Mouse (Mus musculus) stomach, embryonic 14.5 days (tissue): ENCODE measurements around the gene Olfr1251. TPM values are rescaled to one million over a fixed set of nuclear protein-coding genes. Genes with fewer than 3 reads are reported as not detected.
"Not testable (repeated sequence)": the region's sequence is repeated elsewhere in the genome, so short reads cannot be mapped to it uniquely, and the experiment has no call there.

Source experiments
- ATAC-seq: fragments of 200-750 bp; cut with Nextera tagmentation; 2 replicates; pipeline ENCODE4 v1.8.0; 2017; ENCODE audit warnings: low read depth, moderate TSS enrichment; ENCODE audit not compliant: insufficient number of reproducible peaks, insufficient read depth, low FRiP score
- H3K27ac ChIP-seq: fragments of 300-500 bp; sonication (generic); 2 replicates; pipeline ENCODE4 v1.5.1; 2014; ENCODE audit warnings: mild to moderate bottlenecking, low read length, moderate library complexity, mixed read lengths
- H3K27me3 ChIP-seq: fragments of 300-500 bp; sonication (generic); 2 replicates; pipeline ENCODE4 v1.6.1; 2014; ENCODE audit warnings: low read length, control low read depth, mixed read lengths; ENCODE audit not compliant: control insufficient read depth, insufficient read depth
- H3K36me3 ChIP-seq: fragments of 300-500 bp; sonication (generic); 2 replicates; pipeline ENCODE4 v1.6.1; 2014; ENCODE audit warnings: mild to moderate bottlenecking, control low read depth, low read length, moderate library complexity, mixed read lengths; ENCODE audit not compliant: control insufficient read depth, insufficient read depth
- H3K4me1 ChIP-seq: fragments of 300-500 bp; sonication (generic); 2 replicates; pipeline ENCODE4 v1.6.1; 2014; ENCODE audit warnings: low read length, control low read depth, mixed read lengths; ENCODE audit not compliant: control insufficient read depth, insufficient read depth
- H3K4me2 ChIP-seq: fragments of 300-500 bp; sonication (generic); replicated peaks from 2 replicates; pipeline ENCODE4 v1.6.1; 2014; ENCODE audit warnings: low read depth, low read length, control low read depth
- H3K4me3 ChIP-seq: fragments of 300-500 bp; sonication (generic); 2 replicates; pipeline ENCODE4 v1.5.1; 2014; ENCODE audit warnings: low read depth, low read length, control low read depth
- H3K9ac ChIP-seq: fragments of 300-500 bp; sonication (generic); replicated peaks from 2 replicates; pipeline ENCODE4 v1.6.1; 2014; ENCODE audit warnings: low read depth, mild to moderate bottlenecking, control low read depth, low read length, moderate library complexity, mixed read lengths
- H3K9me3 ChIP-seq: fragments of 300-500 bp; sonication (generic); 2 replicates; pipeline ENCODE4 v1.6.1; 2016; ENCODE audit warnings: low read depth, low read length, control low read depth; ENCODE audit not compliant: control insufficient read depth
- WGBS: fragments of 180-500 bp; shearing (Covaris S2); extraction: QIAGEN DNeasy Blood & Tissue Kit; methylation state at CpG from one replicate; pipeline ENCODE4 v1.1.7; 2014; 5-methylcytosine and 5-hydroxymethylcytosine counted together
- polyA plus RNA-seq: library from polyadenylated mRNA; unstranded; fragments of >200 nt; fragmentation: Nextera tagmentation; extraction: Ambion mirVana; gene quantifications from 2 replicates; pipeline ENCODE4 v1.2.1, GENCODE M21; 2014

Olfr1251 gene
- polyA plus RNA-seq = not detected in 2 replicates

GRCm38 (mm10) chr2:89671836-89672235 is at the start of gene Olfr1251:
Gene Olfr1251 (minus strand): TSS chr2:89671936.
- H3K27me3 ChIP-seq = no peaks in the 10 kb centered on the region
- no peaks in the 10 kb centered on the region for H3K4me1 ChIP-seq
- no peak within 1 kb of the TSS for H3K4me3 ChIP-seq
- no peaks in the 10 kb centered on the region for H3K36me3 ChIP-seq
- ATAC-seq = no peak
- no peak within 1 kb of the TSS for H3K9ac ChIP-seq
- no peak within 1 kb of the TSS for H3K4me2 ChIP-seq
- no peaks in the 10 kb centered on the region for H3K9me3 ChIP-seq
- no peak within 1 kb of the TSS for H3K27ac ChIP-seq

GRCm38 (mm10) chr2:89691980-89692379 is 20.2 kb upstream of the Olfr1251 start:
- H3K4me1 ChIP-seq = no peaks in the 10 kb centered on the region
- no peak overlapping the region for H3K27ac ChIP-seq
- H3K36me3 ChIP-seq = no peaks in the 10 kb centered on the region
- no peak overlapping the region for H3K4me3 ChIP-seq
- no peak overlapping the region for H3K4me2 ChIP-seq
- no peaks in the 10 kb centered on the region for H3K27me3 ChIP-seq
- 0 out of 2 replicates have a peak, but pooled peaks have one; percentile 33 for ATAC-seq
- no peaks in the 10 kb centered on the region for H3K9me3 ChIP-seq
- H3K9ac ChIP-seq = no peak overlapping the region
- WGBS = 78% methylated on average over 6 of the region's 6 CpGs

GRCm38 (mm10) chr2:89661367-89661766 is 10.4 kb downstream of the Olfr1251 start, which contains the start of gene Olfr1250:
Gene Olfr1250 (minus strand): TSS chr2:89661467.
- no peak within 1 kb of the TSS for H3K4me3 ChIP-seq
- no peak within 1 kb of the TSS for H3K4me2 ChIP-seq
- no peaks in the 10 kb centered on the region for H3K27me3 ChIP-seq
- H3K9ac ChIP-seq = no peak within 1 kb of the TSS
- no peaks in the 10 kb centered on the region for H3K4me1 ChIP-seq
- H3K9me3 ChIP-seq = no peaks in the 10 kb centered on the region
- no peak for ATAC-seq
- H3K36me3 ChIP-seq = no peaks in the 10 kb centered on the region
- H3K27ac ChIP-seq = no peak within 1 kb of the TSS

GRCm38 (mm10) chr2:89634883-89635282 is 36.9 kb downstream of the Olfr1251 start, which contains the start of gene Olfr1249:
Gene Olfr1249 (minus strand): TSS chr2:89634983.
- Histone ChIP-seq H3K9ac (no peak within 1 kb of the TSS), H3K36me3 (no peaks in the 10 kb centered on the region), H3K4me3 (no peak within 1 kb of the TSS), H3K27ac (no peak within 1 kb of the TSS), H3K9me3 (no peaks in the 10 kb centered on the region), H3K4me2 (no peak within 1 kb of the TSS), H3K4me1 (no peaks in the 10 kb centered on the region), H3K27me3 (no peaks in the 10 kb centered on the region)
- WGBS = 90% methylated on average over 2 of the region's 2 CpGs
- ATAC-seq = no peak

GRCm38 (mm10) chr2:89618145-89618544 is 53.6 kb downstream of the Olfr1251 start, which contains the start of gene Olfr1248:
Gene Olfr1248 (minus strand): TSS chr2:89618245.
- not testable (repeated sequence) for H3K27ac ChIP-seq, ATAC-seq, H3K9ac ChIP-seq, H3K36me3 ChIP-seq, H3K4me3 ChIP-seq, H3K27me3 ChIP-seq, H3K9me3 ChIP-seq, H3K4me2 ChIP-seq, H3K4me1 ChIP-seq
- 87% methylated on average over 1 of the region's 1 CpGs for WGBS

Other genes starting within 250 kb of the Olfr1251 start
- not detected in 2 replicates for gene Olfr1240, start 228.9 kb downstream of the Olfr1251 start, polyA plus RNA-seq
- not detected in 2 replicates for gene Olfr1241, start 184.8 kb downstream of the Olfr1251 start, polyA plus RNA-seq
- not detected in 2 replicates for gene Olfr1242, start 173.6 kb downstream of the Olfr1251 start, polyA plus RNA-seq
- not detected in 2 replicates for gene Olfr1243, start 140.4 kb downstream of the Olfr1251 start, polyA plus RNA-seq
- not detected in 2 replicates for gene Olfr1245, start 93.5 kb downstream of the Olfr1251 start, polyA plus RNA-seq
- gene Olfr1246, start 78.8 kb downstream of the Olfr1251 start, polyA plus RNA-seq = not detected in 2 replicates
- not detected in 2 replicates for gene Olfr1247, start 57.8 kb downstream of the Olfr1251 start, polyA plus RNA-seq
- not detected in 2 replicates for gene Olfr1248, start 53.7 kb downstream of the Olfr1251 start, polyA plus RNA-seq
- gene Olfr1249, start 37.0 kb downstream of the Olfr1251 start, polyA plus RNA-seq = not detected in 2 replicates
- not detected in 2 replicates for gene Olfr1250, start 10.5 kb downstream of the Olfr1251 start, polyA plus RNA-seq
- gene Olfr1252, start 53.1 kb upstream of the Olfr1251 start, polyA plus RNA-seq = not detected in 2 replicates
- gene Olfr1253, start 85.2 kb upstream of the Olfr1251 start, polyA plus RNA-seq = not detected in 2 replicates
- not detected in 2 replicates for gene Olfr1254, start 121.7 kb upstream of the Olfr1251 start, polyA plus RNA-seq
- not detected in 2 replicates for gene Olfr1255, start 140.1 kb upstream of the Olfr1251 start, polyA plus RNA-seq
- gene Olfr1256, start 169.6 kb upstream of the Olfr1251 start, polyA plus RNA-seq = not detected in 2 replicates
- gene Olfr48, start 176.3 kb upstream of the Olfr1251 start, polyA plus RNA-seq = not detected in 2 replicates
- gene Olfr1257, start 206.5 kb upstream of the Olfr1251 start, polyA plus RNA-seq = not detected in 2 replicates